Mouse (Mus musculus) lung, postnatal 0 days (tissue): ENCODE results near the gene Dennd5b. TPM values are rescaled to one million over a fixed set of nuclear protein-coding genes. Genes with fewer than 3 reads are reported as not detected.

Source experiments
- ATAC-seq: fragments of 200-750 bp; cut with Nextera tagmentation; 2 replicates; pipeline ENCODE4 v1.8.0; 2017; ENCODE audit warnings: moderate library complexity
- DNase-seq: peaks from one replicate; pipeline ENCODE4 v3.0.0-alpha.2; 2016; ENCODE audit warnings: low spot score
- H3K27ac ChIP-seq: fragments of 300-500 bp; sonication (generic); 2 replicates; pipeline ENCODE4 v1.5.1; 2014; ENCODE audit warnings: antibody characterized with exemption, mild to moderate bottlenecking, low read length, mixed read lengths
- H3K27me3 ChIP-seq: fragments of 300-500 bp; sonication (generic); replicated peaks from 2 replicates; pipeline ENCODE4 v1.6.1; 2014; ENCODE audit warnings: low read length, mixed read lengths; ENCODE audit not compliant: insufficient read depth
- H3K36me3 ChIP-seq: fragments of 300-500 bp; sonication (generic); 2 replicates; pipeline ENCODE4 v1.6.1; 2014; ENCODE audit warnings: low read length, mixed read lengths; ENCODE audit not compliant: insufficient read depth
- H3K4me1 ChIP-seq: fragments of 300-500 bp; sonication (generic); 2 replicates; pipeline ENCODE4 v1.6.1; 2014; ENCODE audit warnings: antibody characterized with exemption, low read depth, low read length, mixed read lengths; ENCODE audit not compliant: insufficient read depth
- H3K4me2 ChIP-seq: fragments of 300-500 bp; sonication (generic); replicated peaks from 2 replicates; pipeline ENCODE4 v1.6.1; 2014; ENCODE audit warnings: low read depth, mild to moderate bottlenecking, low read length, moderate library complexity, mixed read lengths
- H3K4me3 ChIP-seq: fragments of 300-500 bp; sonication (generic); 2 replicates; pipeline ENCODE4 v1.5.1; 2014; ENCODE audit warnings: low read depth, low read length
- H3K9ac ChIP-seq: fragments of 300-500 bp; sonication (generic); replicated peaks from 2 replicates; pipeline ENCODE4 v1.6.1; 2014; ENCODE audit warnings: low read depth, mild to moderate bottlenecking
- H3K9me3 ChIP-seq: fragments of 300-500 bp; sonication (generic); 2 replicates; pipeline ENCODE4 v1.6.1; 2016; ENCODE audit warnings: low read length, mixed read lengths
- CTCF ChIP-seq: IDR thresholded peaks from 2 replicates; pipeline ENCODE4 v1.5.1; 2016; ENCODE audit warnings: antibody characterized with exemption, mild to moderate bottlenecking
- EP300 ChIP-seq: IDR thresholded peaks from 2 replicates; pipeline ENCODE4 v1.6.1; 2016; ENCODE audit warnings: antibody characterized with exemption, mild to moderate bottlenecking, control low read depth
- WGBS: fragments of 180-500 bp; shearing (Covaris S2); extraction: QIAGEN DNeasy Blood & Tissue Kit; methylation state at CpG from one replicate; pipeline ENCODE4 v1.1.7; 2014; 5-methylcytosine and 5-hydroxymethylcytosine counted together
- polyA plus RNA-seq: library from polyadenylated mRNA; unstranded; fragments of >200 nt; fragmentation: Nextera tagmentation; extraction: Ambion mirVana; gene quantifications from 2 replicates; pipeline ENCODE4 v1.2.1, GENCODE M21; 2015

Gene Dennd5b
- polyA plus RNA-seq, 1 experiment from 2014 or later, result 3.6 TPM

DNA sequence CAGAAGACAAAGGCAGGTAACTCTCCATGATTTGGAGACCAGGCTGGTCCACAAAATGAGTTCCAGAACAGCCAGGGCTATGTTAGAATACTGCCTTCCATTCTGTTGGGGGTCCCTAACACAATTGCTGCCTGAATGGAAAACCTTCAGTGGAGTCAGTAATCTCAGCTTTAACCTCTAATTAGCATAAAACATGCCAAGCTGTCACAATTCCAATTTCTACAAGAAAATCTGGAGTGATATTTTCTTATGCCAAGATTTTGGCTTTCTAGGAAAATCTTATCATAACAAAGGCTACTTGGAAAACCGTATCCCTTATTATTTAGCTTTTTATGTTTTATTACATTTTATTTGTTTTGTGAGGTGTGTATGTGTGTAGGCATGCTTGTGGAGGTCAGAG is 2.0 kb upstream of the Dennd5b start:
- WGBS, result 73% methylated on average over 1 of the region's 1 CpGs

GRCm38 (mm10) chr6:149101943-149102243 is 413 bp upstream of the Dennd5b start:
- Histone ChIP-seq H3K9me3 (no peaks in the 10 kb centered on the region), H3K4me1 (no peaks in the 10 kb centered on the region), H3K27ac (peak overlapping the region; percentile 96; the same call in 1 of the 2 replicates), H3K27me3 (no peaks in the 10 kb centered on the region), H3K4me3 (peak overlapping the region; percentile 89), H3K4me2 (peak overlapping the region; percentile 67), H3K36me3 (no peaks in the 10 kb centered on the region), H3K9ac (no peak overlapping the region; the same call in 1 of the 2 replicates)
- WGBS, result 10% methylated on average over 7 of the region's 7 CpGs
- no peak for TF ChIP-seq CTCF
- TF ChIP-seq EP300, result no peak
- ATAC-seq, result no peak
- no peak for DNase-seq

More for the DNA sequence above, 2.0 kb upstream of the Dennd5b start:
- Histone ChIP-seq H3K4me3 (no peak overlapping the region), H3K4me1 (no peaks in the 10 kb centered on the region), H3K4me2 (no peak overlapping the region), H3K9ac (no peak overlapping the region), H3K36me3 (no peaks in the 10 kb centered on the region), H3K9me3 (no peaks in the 10 kb centered on the region), H3K27me3 (no peaks in the 10 kb centered on the region), H3K27ac (no peak overlapping the region)
- TF ChIP-seq CTCF (no peak), EP300 (no peak)
- DNase-seq (no peak), ATAC-seq (no peak)

DNA sequence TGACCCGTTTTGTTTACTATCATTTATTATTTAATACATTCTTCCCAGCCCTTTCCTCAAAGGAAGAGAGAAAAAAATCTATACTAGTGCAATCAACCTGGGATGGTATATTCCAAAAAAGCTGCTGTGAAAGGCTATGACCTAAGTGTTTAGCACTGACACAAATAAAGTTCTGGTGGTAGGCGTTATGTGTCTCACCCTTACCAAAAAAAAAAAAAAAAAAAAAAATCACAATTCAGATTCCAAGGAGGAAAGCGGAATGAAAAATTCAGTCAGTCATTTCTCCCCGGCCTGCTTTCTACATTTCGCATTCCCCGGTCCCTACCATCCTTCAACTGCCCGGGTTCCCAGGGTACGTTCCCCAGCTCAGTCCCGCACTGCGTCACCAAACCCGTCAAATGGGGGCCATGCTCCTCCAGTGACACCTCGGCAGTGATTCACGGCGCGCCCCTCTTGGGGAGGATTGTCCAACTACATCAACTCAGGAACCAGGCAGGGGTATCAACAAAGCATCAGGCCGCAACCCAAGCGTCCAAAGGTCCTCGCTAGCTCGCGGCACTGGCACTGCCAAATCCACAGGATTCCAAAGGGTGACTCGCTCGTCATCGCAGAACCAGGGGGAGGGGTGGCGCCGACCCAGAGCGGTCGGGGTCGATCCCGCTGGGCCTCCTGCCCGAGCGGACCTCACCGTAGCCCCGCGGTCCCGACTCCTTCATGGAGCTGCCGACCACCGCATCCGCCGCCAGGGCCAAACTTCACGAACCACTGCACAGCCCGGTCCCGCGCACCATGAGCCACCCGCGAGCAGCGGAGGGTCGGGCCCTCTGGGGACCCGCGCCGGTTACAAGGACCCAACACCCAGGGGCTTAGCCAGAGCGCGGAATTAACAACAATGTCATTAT is 1.1 kb downstream of the Dennd5b start:
- H3K27ac ChIP-seq, result peak overlapping the region; percentile 96
- H3K9ac ChIP-seq, result peak overlapping the region; percentile 93
- H3K4me3 ChIP-seq, result peak overlapping the region; percentile 89
- 2% methylated on average over 42 of the region's 52 CpGs for WGBS
- H3K27me3 ChIP-seq, result no peaks in the 10 kb centered on the region
- H3K9me3 ChIP-seq, result no peaks in the 10 kb centered on the region
- no peaks in the 10 kb centered on the region for H3K36me3 ChIP-seq
- peak overlapping the region; percentile 67 for H3K4me2 ChIP-seq
- no peaks in the 10 kb centered on the region for H3K4me1 ChIP-seq
- DNase-seq (peak; percentile 60), ATAC-seq (peak; percentile 36)
- TF ChIP-seq EP300, result no peak
- peak; percentile 16; the same call in 1 of the 2 replicates for TF ChIP-seq CTCF

GRCm38 (mm10) chr6:149098993-149099392 is 2.5 kb downstream of the Dennd5b start:
- H3K9me3 ChIP-seq, result no peaks in the 10 kb centered on the region
- H3K27ac ChIP-seq, result no peak overlapping the region
- no peak for ATAC-seq
- no peak for DNase-seq
- H3K9ac ChIP-seq, result no peak overlapping the region
- H3K4me3 ChIP-seq, result no peak overlapping the region
- no peaks in the 10 kb centered on the region for H3K27me3 ChIP-seq
- no peaks in the 10 kb centered on the region for H3K4me1 ChIP-seq
- no peak for TF ChIP-seq CTCF
- TF ChIP-seq EP300, result no peak
- H3K4me2 ChIP-seq, result no peak overlapping the region
- H3K36me3 ChIP-seq, result no peaks in the 10 kb centered on the region

DNA sequence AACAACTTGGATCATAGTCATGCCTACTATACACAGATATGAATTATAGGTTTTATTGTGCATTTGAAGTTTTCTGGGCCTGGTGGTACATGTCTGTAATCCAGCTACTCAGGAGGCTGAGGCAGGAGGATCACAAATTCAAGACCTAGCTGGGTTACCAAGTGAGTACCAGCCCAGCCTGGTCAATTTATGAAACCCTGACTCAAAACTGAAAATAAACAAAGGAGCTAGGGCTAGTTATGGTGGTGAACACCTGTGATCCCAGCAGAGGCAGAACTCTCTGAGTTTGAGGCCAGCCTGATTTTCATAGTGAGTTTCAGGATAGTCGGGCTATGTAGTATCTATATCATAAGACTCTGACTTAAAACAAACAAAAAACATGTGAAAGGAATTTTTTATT is 4.2 kb downstream of the Dennd5b start:
- no peak for TF ChIP-seq CTCF
- no peak for TF ChIP-seq EP300
- Histone ChIP-seq H3K4me1 (peaks cover 3% of the 10 kb centered on the region; the same call in 1 of the 2 replicates), H3K4me2 (no peak overlapping the region), H3K9ac (no peak overlapping the region), H3K27ac (no peak overlapping the region), H3K4me3 (no peak overlapping the region), H3K9me3 (no peaks in the 10 kb centered on the region), H3K27me3 (no peaks in the 10 kb centered on the region), H3K36me3 (no peaks in the 10 kb centered on the region)
- no peak for DNase-seq
- no peak for ATAC-seq
- WGBS, result 93% methylated on average over 1 of the region's 1 CpGs

- Histone ChIP-seq H3K4me1 (peaks cover 3% of the 10 kb centered on the region; the same call in 1 of the 2 replicates), H3K27me3 (no peaks in the 10 kb centered on the region), H3K27ac (no peak overlapping the region), H3K4me3 (no peak overlapping the region), H3K4me2 (no peak overlapping the region), H3K9me3 (no peaks in the 10 kb centered on the region), H3K36me3 (no peaks in the 10 kb centered on the region), H3K9ac (no peak overlapping the region)
- ATAC-seq (no peak), DNase-seq (no peak)
- 79% methylated on average over 2 of the region's 2 CpGs for WGBS
- TF ChIP-seq CTCF (no peak), EP300 (no peak)
These were observed 5.2 kb downstream of the Dennd5b start for GRCm38 (mm10) chr6:149096233-149096632.
